Mouse (Mus musculus): ENCODE measurements around the gene Robo4. TPM values are rescaled to one million over a fixed set of nuclear protein-coding genes. Genes with fewer than 3 reads are reported as not detected.

Robo4 gene
- 25.9 and 28.8 TPM in 2 replicates for polyA plus RNA-seq (2012; rRNA removed)

GRCm38 (mm10) chr9:37401802-37402201 is at the start of gene Robo4:
Gene Robo4, plus strand, starts transcription at chr9:37401897.

GRCm38 (mm10) chr9:37367301-37368080 is 34.2 kb upstream of the Robo4 start, which contains the start of gene Hepacam:
Gene Hepacam, plus strand, starts transcription at chr9:37367351.

GRCm38 (mm10) chr9:37432720-37433421 is 31.2 kb downstream of the Robo4 start, which contains the start of gene Robo3:
Gene Robo3, minus strand, starts transcription at chr9:37433246.

Other genes starting within 250 kb of the Robo4 start
- 5.9 and 6.8 TPM in 2 replicates for gene Tmem218, start 193.7 kb upstream of the Robo4 start, polyA plus RNA-seq (2012; rRNA removed)
- 11.5 and 11.8 TPM in 2 replicates for gene Slc37a2, start 146.2 kb upstream of the Robo4 start, polyA plus RNA-seq (2012; rRNA removed)
- 2.8 and 3.0 TPM in 2 replicates for gene Ccdc15, start 53.5 kb upstream of the Robo4 start, polyA plus RNA-seq (2012; rRNA removed)
- gene Hepacam, start 34.5 kb upstream of the Robo4 start, polyA plus RNA-seq (2012; rRNA removed), result 1.5 and 1.7 TPM in 2 replicates
- gene Robo3, start 31.3 kb downstream of the Robo4 start, polyA plus RNA-seq (2012; rRNA removed), result 1.1 and 2.7 TPM in 2 replicates
- 37.7 and 63.0 TPM in 2 replicates for gene Msantd2, start 87.4 kb downstream of the Robo4 start, polyA plus RNA-seq (2012; rRNA removed)
- 52.3 and 56.8 TPM in 2 replicates for gene Esam, start 126.2 kb downstream of the Robo4 start, polyA plus RNA-seq (2012; rRNA removed)
- 7.2 and 10.3 TPM in 2 replicates for gene Vsig2, start 137.4 kb downstream of the Robo4 start, polyA plus RNA-seq (2012; rRNA removed)
- 9.3 and 12.9 TPM in 2 replicates for gene Nrgn, start 151.0 kb downstream of the Robo4 start, polyA plus RNA-seq (2012; rRNA removed)
- gene Siae, start 153.8 kb downstream of the Robo4 start, polyA plus RNA-seq (2012; rRNA removed), result 7.4 and 10.4 TPM in 2 replicates
- gene Spa17, start 211.8 kb downstream of the Robo4 start, polyA plus RNA-seq (2012; rRNA removed), result 1.5 and 1.6 TPM in 2 replicates

Measured in ovary, adult 2 months (tissue).